Mouse (Mus musculus) kidney, embryonic 16.5 days (tissue): ENCODE measurements around the gene Zbtb3. TPM values are rescaled to one million over a fixed set of nuclear protein-coding genes. Genes with fewer than 3 reads are reported as not detected.
A peak's percentile ranks its signal among the peaks of the same experiment; 100 is the strongest.

Experiments used
- ATAC-seq: fragments of 200-750 bp; cut with Nextera tagmentation; 2 replicates; pipeline ENCODE4 v1.8.0; 2017; ENCODE audit warnings: moderate TSS enrichment; ENCODE audit not compliant: low FRiP score, low TSS enrichment
- H3K27ac ChIP-seq: fragments of 300-500 bp; sonication (generic); 2 replicates; pipeline ENCODE4 v1.5.1; 2014; ENCODE audit warnings: low read length
- H3K27me3 ChIP-seq: fragments of 300-500 bp; sonication (generic); 2 replicates; pipeline ENCODE4 v1.6.1; 2014; ENCODE audit warnings: low read length, control low read depth, mixed read lengths; ENCODE audit not compliant: insufficient read depth
- H3K36me3 ChIP-seq: fragments of 300-500 bp; sonication (generic); 2 replicates; pipeline ENCODE4 v1.6.1; 2014; ENCODE audit warnings: low read length, control low read depth, mixed read lengths; ENCODE audit not compliant: insufficient read depth
- H3K4me1 ChIP-seq: fragments of 300-500 bp; sonication (generic); 2 replicates; pipeline ENCODE4 v1.6.1; 2014; ENCODE audit warnings: low read length, control low read depth, mixed read lengths; ENCODE audit not compliant: insufficient read depth
- H3K4me2 ChIP-seq: fragments of 300-500 bp; sonication (generic); replicated peaks from 2 replicates; pipeline ENCODE4 v1.6.1; 2014; ENCODE audit warnings: low read depth, low read length
- H3K4me3 ChIP-seq: fragments of 300-500 bp; sonication (generic); 2 replicates; pipeline ENCODE4 v1.5.1; 2014; ENCODE audit warnings: mild to moderate bottlenecking, low read length
- H3K9ac ChIP-seq: fragments of 300-500 bp; sonication (generic); replicated peaks from 2 replicates; pipeline ENCODE4 v1.6.1; 2014; ENCODE audit warnings: low read length
- H3K9me3 ChIP-seq: fragments of 300-500 bp; sonication (generic); 2 replicates; pipeline ENCODE4 v1.6.1; 2016; ENCODE audit warnings: low read length, control low read depth
- WGBS: fragments of 180-500 bp; shearing (Covaris S2); extraction: QIAGEN DNeasy Blood & Tissue Kit; methylation state at CpG from one replicate; pipeline ENCODE4 v1.1.7; 2014; 5-methylcytosine and 5-hydroxymethylcytosine counted together
- polyA plus RNA-seq: library from polyadenylated mRNA; unstranded; fragments of >200 nt; fragmentation: Nextera tagmentation; extraction: Ambion mirVana; gene quantifications from 2 replicates; pipeline ENCODE4 v1.2.1, GENCODE M21; 2015

Zbtb3 gene
- polyA plus RNA-seq: 6.2 and 6.4 TPM in 2 replicates

GRCm38 (mm10) chr19:8802130-8802821 is at the start of gene Zbtb3:
Gene Zbtb3, plus strand, starts transcription at chr19:8802555.
- H3K4me2 ChIP-seq: peak within 1 kb of the TSS; percentile 84
- peaks cover 16% of the 10 kb centered on the region; the same call in 1 of the 2 replicates for H3K36me3 ChIP-seq
- peak within 1 kb of the TSS; percentile 95 for H3K27ac ChIP-seq
- 0% methylated on average over 30 of the region's 30 CpGs for WGBS
- peak; percentile 97 for ATAC-seq
- H3K9me3 ChIP-seq: no peaks in the 10 kb centered on the region
- no peaks in the 10 kb centered on the region for H3K27me3 ChIP-seq
- peaks cover 15% of the 10 kb centered on the region for H3K4me1 ChIP-seq
- H3K4me3 ChIP-seq: peak within 1 kb of the TSS; percentile 81
- H3K9ac ChIP-seq: peak within 1 kb of the TSS; percentile 79

- 0 out of 2 replicates have a peak overlapping the region, but pooled peaks have one; percentile 9 for H3K9ac ChIP-seq
- H3K4me1 ChIP-seq: peaks cover 24% of the 10 kb centered on the region
- peak overlapping the region; percentile 69 for H3K4me2 ChIP-seq
- ATAC-seq: no peak
- no peaks in the 10 kb centered on the region for H3K27me3 ChIP-seq
- H3K36me3 ChIP-seq: peaks cover 41% of the 10 kb centered on the region
- H3K9me3 ChIP-seq: no peaks in the 10 kb centered on the region
- H3K27ac ChIP-seq: no peak overlapping the region
- peak overlapping the region; percentile 97 for H3K4me3 ChIP-seq
- WGBS: 73% methylated on average over 3 of the region's 3 CpGs
These were observed 46.7 kb upstream of the Zbtb3 start for GRCm38 (mm10) chr19:8755652-8756051.

GRCm38 (mm10) chr19:8756635-8757387 is 45.5 kb upstream of the Zbtb3 start, which contains the start of gene Nxf1:
Gene Nxf1, plus strand, starts transcription at chr19:8757073.
- Histone ChIP-seq H3K4me2 (peak within 1 kb of the TSS; percentile 69), H3K9ac (peak within 1 kb of the TSS; percentile 98), H3K36me3 (peaks cover 31% of the 10 kb centered on the region), H3K27ac (peak within 1 kb of the TSS; percentile 93), H3K4me3 (peak within 1 kb of the TSS; percentile 97), H3K4me1 (peaks cover 24% of the 10 kb centered on the region), H3K27me3 (no peaks in the 10 kb centered on the region), H3K9me3 (no peaks in the 10 kb centered on the region)
- WGBS: under 1% methylated on average over 74 of the region's 75 CpGs
- ATAC-seq: peak; percentile 95

GRCm38 (mm10) chr19:8757471-8757998 is 44.8 kb upstream of the Zbtb3 start:
- H3K9ac ChIP-seq: peak overlapping the region; percentile 98
- no peak for ATAC-seq
- H3K4me1 ChIP-seq: peaks cover 24% of the 10 kb centered on the region
- peak overlapping the region; percentile 93 for H3K27ac ChIP-seq
- no peaks in the 10 kb centered on the region for H3K27me3 ChIP-seq
- peak overlapping the region; percentile 69 for H3K4me2 ChIP-seq
- H3K9me3 ChIP-seq: no peaks in the 10 kb centered on the region
- 3% methylated on average over 14 of the region's 14 CpGs for WGBS
- H3K4me3 ChIP-seq: peak overlapping the region; percentile 97
- peaks cover 28% of the 10 kb centered on the region for H3K36me3 ChIP-seq

- no peaks in the 10 kb centered on the region for H3K9me3 ChIP-seq
- H3K4me2 ChIP-seq: no peak overlapping the region
- peaks cover 24% of the 10 kb centered on the region for H3K4me1 ChIP-seq
- no peak for ATAC-seq
- H3K4me3 ChIP-seq: no peak overlapping the region
- H3K27me3 ChIP-seq: no peaks in the 10 kb centered on the region
- H3K9ac ChIP-seq: no peak overlapping the region
- peaks cover 29% of the 10 kb centered on the region for H3K36me3 ChIP-seq
- no peak overlapping the region for H3K27ac ChIP-seq
- WGBS: 91% methylated on average over 2 of the region's 2 CpGs
These were observed 43.5 kb upstream of the Zbtb3 start for GRCm38 (mm10) chr19:8758899-8759298.

- no peak overlapping the region for H3K4me2 ChIP-seq
- no peak overlapping the region for H3K27ac ChIP-seq
- H3K9ac ChIP-seq: no peak overlapping the region
- H3K4me3 ChIP-seq: no peak overlapping the region
- 96% methylated on average over 2 of the region's 2 CpGs for WGBS
- H3K36me3 ChIP-seq: peaks cover 37% of the 10 kb centered on the region
- no peaks in the 10 kb centered on the region for H3K27me3 ChIP-seq
- H3K9me3 ChIP-seq: peaks cover 7% of the 10 kb centered on the region; the same call in 1 of the 2 replicates
- no peak for ATAC-seq
- peaks cover 16% of the 10 kb centered on the region for H3K4me1 ChIP-seq
These were observed 41.6 kb upstream of the Zbtb3 start for GRCm38 (mm10) chr19:8760757-8761156.

GRCm38 (mm10) chr19:8763276-8763675 is 39.1 kb upstream of the Zbtb3 start:
- Histone ChIP-seq H3K4me3 (no peak overlapping the region), H3K36me3 (peaks cover 62% of the 10 kb centered on the region), H3K27ac (no peak overlapping the region), H3K4me1 (peaks cover 6% of the 10 kb centered on the region; the same call in 1 of the 2 replicates), H3K27me3 (no peaks in the 10 kb centered on the region), H3K9me3 (peaks cover 8% of the 10 kb centered on the region; the same call in 1 of the 2 replicates), H3K4me2 (no peak overlapping the region), H3K9ac (no peak overlapping the region)
- WGBS: 92% methylated on average over 4 of the region's 4 CpGs
- no peak for ATAC-seq

GRCm38 (mm10) chr19:8765562-8765961 is 36.8 kb upstream of the Zbtb3 start:
- no peak for ATAC-seq
- no peak overlapping the region for H3K4me2 ChIP-seq
- H3K9ac ChIP-seq: no peak overlapping the region
- peaks cover 76% of the 10 kb centered on the region for H3K36me3 ChIP-seq
- no peak overlapping the region for H3K4me3 ChIP-seq
- H3K27me3 ChIP-seq: no peaks in the 10 kb centered on the region
- 98% methylated on average over 9 of the region's 9 CpGs for WGBS
- no peak overlapping the region for H3K27ac ChIP-seq
- peaks cover 5% of the 10 kb centered on the region for H3K4me1 ChIP-seq
- H3K9me3 ChIP-seq: peaks cover 8% of the 10 kb centered on the region; the same call in 1 of the 2 replicates

- no peaks in the 10 kb centered on the region for H3K27me3 ChIP-seq
- peak within 1 kb of the TSS; percentile 69 for H3K4me2 ChIP-seq
- ATAC-seq: peak; percentile 32; the same call in 1 of the 2 replicates
- peaks cover 48% of the 10 kb centered on the region for H3K36me3 ChIP-seq
- H3K4me3 ChIP-seq: peak within 1 kb of the TSS; percentile 91
- H3K27ac ChIP-seq: peak within 1 kb of the TSS; percentile 94
- H3K9me3 ChIP-seq: peaks cover under 1% of the 10 kb centered on the region; the same call in 1 of the 2 replicates
- 20% methylated on average over 29 of the region's 29 CpGs for WGBS
- H3K9ac ChIP-seq: peak within 1 kb of the TSS; percentile 90
- H3K4me1 ChIP-seq: peaks cover 26% of the 10 kb centered on the region
These were observed 31.6 kb upstream of the Zbtb3 start, which contains the start of gene Tmem223 for GRCm38 (mm10) chr19:8770567-8771270. Gene Tmem223, plus strand, starts transcription at chr19:8770996.
